Mouse (Mus musculus): ENCODE data around the gene Speer4d. TPM values are rescaled to one million over a fixed set of nuclear protein-coding genes. Genes with fewer than 3 reads are reported as not detected.
"Not testable (repeated sequence)": the region's sequence is repeated elsewhere in the genome, so short reads cannot be mapped to it uniquely, and the experiment has no call there.

Gene Speer4d
- polyA plus RNA-seq (2015; fragmentation: Nextera tagmentation; extraction: Ambion mirVana) = not detected in 2 replicates

- H3K4me3 ChIP-seq (ENCODE audit: low read depth, low read length); H3K4me1 ChIP-seq (ENCODE audit: insufficient read depth); ATAC-seq; DNase-seq; H3K9me3 ChIP-seq (ENCODE audit: low read length); H3K4me2 ChIP-seq (ENCODE audit: low read depth, low read length); H3K27ac ChIP-seq (ENCODE audit: low read depth); H3K27me3 ChIP-seq (ENCODE audit: insufficient read depth, low read length); H3K9ac ChIP-seq (replicated peaks); H3K36me3 ChIP-seq (replicated peaks; ENCODE audit: insufficient read depth, low read length): not testable (repeated sequence)
- WGBS (ENCODE audit: insufficient replicate concordance) = 45% methylated on average over 1 of the region's 1 CpGs
Observed at GRCm38 (mm10) chr5:15618764-15619163, at the start of gene Speer4d. Speer4d (plus strand) TSS chr5:15619064.

GRCm38 (mm10) chr5:15573735-15574134 is 45.1 kb upstream of the Speer4d start:
- H3K27me3 ChIP-seq (ENCODE audit: insufficient read depth, low read length); H3K9ac ChIP-seq (replicated peaks); H3K27ac ChIP-seq (ENCODE audit: low read depth); ATAC-seq; H3K4me1 ChIP-seq (ENCODE audit: insufficient read depth); H3K36me3 ChIP-seq (replicated peaks; ENCODE audit: insufficient read depth, low read length); H3K4me3 ChIP-seq (ENCODE audit: low read depth, low read length); H3K9me3 ChIP-seq (ENCODE audit: low read length); H3K4me2 ChIP-seq (ENCODE audit: low read depth, low read length); DNase-seq: not testable (repeated sequence)

GRCm38 (mm10) chr5:15577033-15577432 is 41.8 kb upstream of the Speer4d start, which contains the start of gene Gm21083:
Gm21083 (plus strand) TSS chr5:15577333.
- DNase-seq; H3K4me3 ChIP-seq (ENCODE audit: low read depth, low read length); H3K27me3 ChIP-seq (ENCODE audit: insufficient read depth, low read length); H3K9ac ChIP-seq (replicated peaks); H3K4me2 ChIP-seq (ENCODE audit: low read depth, low read length); ATAC-seq; H3K4me1 ChIP-seq (ENCODE audit: insufficient read depth); H3K9me3 ChIP-seq (ENCODE audit: low read length); H3K27ac ChIP-seq (ENCODE audit: low read depth); H3K36me3 ChIP-seq (replicated peaks; ENCODE audit: insufficient read depth, low read length): not testable (repeated sequence)
- WGBS (ENCODE audit: insufficient replicate concordance) = no CpG with 5 or more reads among the region's 1 CpGs

- H3K4me3 ChIP-seq (ENCODE audit: low read depth, low read length); H3K27ac ChIP-seq (ENCODE audit: low read depth); H3K4me2 ChIP-seq (ENCODE audit: low read depth, low read length); H3K27me3 ChIP-seq (ENCODE audit: insufficient read depth, low read length); H3K9me3 ChIP-seq (ENCODE audit: low read length); ATAC-seq; H3K4me1 ChIP-seq (ENCODE audit: insufficient read depth); H3K36me3 ChIP-seq (replicated peaks; ENCODE audit: insufficient read depth, low read length); H3K9ac ChIP-seq (replicated peaks): not testable (repeated sequence)
- peak; percentile 23 for DNase-seq
- TF ChIP-seq CTCF (IDR thresholded peaks at IDR 0.05; ENCODE audit: low read depth) = peak; percentile 54
Observed at GRCm38 (mm10) chr5:15586351-15586750, 32.5 kb upstream of the Speer4d start.

- not testable (repeated sequence) for DNase-seq; ATAC-seq; H3K27ac ChIP-seq (ENCODE audit: low read depth); H3K9ac ChIP-seq (replicated peaks); H3K4me3 ChIP-seq (ENCODE audit: low read depth, low read length); H3K36me3 ChIP-seq (replicated peaks; ENCODE audit: insufficient read depth, low read length); H3K9me3 ChIP-seq (ENCODE audit: low read length); H3K27me3 ChIP-seq (ENCODE audit: insufficient read depth, low read length); H3K4me1 ChIP-seq (ENCODE audit: insufficient read depth); H3K4me2 ChIP-seq (ENCODE audit: low read depth, low read length)
- TF ChIP-seq CTCF (IDR thresholded peaks at IDR 0.05; ENCODE audit: low read depth) = peak; percentile 50
- WGBS (ENCODE audit: insufficient replicate concordance) = 25% methylated on average over 6 of the region's 6 CpGs
Observed at GRCm38 (mm10) chr5:15588291-15588690, 30.6 kb upstream of the Speer4d start.

- not testable (repeated sequence) for H3K9me3 ChIP-seq (ENCODE audit: low read length)
Observed at GRCm38 (mm10) chr5:15590635-15591034, 28.2 kb upstream of the Speer4d start.

GRCm38 (mm10) chr5:15591577-15591976 is 27.3 kb upstream of the Speer4d start:
- H3K4me3 ChIP-seq (ENCODE audit: low read depth, low read length); H3K36me3 ChIP-seq (replicated peaks; ENCODE audit: insufficient read depth, low read length); H3K4me1 ChIP-seq (ENCODE audit: insufficient read depth); DNase-seq; H3K9ac ChIP-seq (replicated peaks); H3K9me3 ChIP-seq (ENCODE audit: low read length); H3K27ac ChIP-seq (ENCODE audit: low read depth); H3K27me3 ChIP-seq (ENCODE audit: insufficient read depth, low read length); H3K4me2 ChIP-seq (ENCODE audit: low read depth, low read length): not testable (repeated sequence)
- 59% methylated on average over 2 of the region's 2 CpGs for WGBS (ENCODE audit: insufficient replicate concordance)
- 0 out of 2 replicates have a peak, but pooled peaks have one; percentile 31 for ATAC-seq

More at GRCm38 (mm10) chr5:15590635-15591034, 28.2 kb upstream of the Speer4d start:
- not testable (repeated sequence) for ATAC-seq; H3K27me3 ChIP-seq (ENCODE audit: insufficient read depth, low read length); H3K9ac ChIP-seq (replicated peaks); DNase-seq; H3K4me2 ChIP-seq (ENCODE audit: low read depth, low read length); H3K27ac ChIP-seq (ENCODE audit: low read depth); H3K4me1 ChIP-seq (ENCODE audit: insufficient read depth); H3K4me3 ChIP-seq (ENCODE audit: low read depth, low read length); H3K36me3 ChIP-seq (replicated peaks; ENCODE audit: insufficient read depth, low read length)
- 50% methylated on average over 5 of the region's 5 CpGs for WGBS (ENCODE audit: insufficient replicate concordance)

- not testable (repeated sequence) for H3K27me3 ChIP-seq (ENCODE audit: insufficient read depth, low read length); H3K36me3 ChIP-seq (replicated peaks; ENCODE audit: insufficient read depth, low read length); H3K27ac ChIP-seq (ENCODE audit: low read depth); DNase-seq; H3K4me2 ChIP-seq (ENCODE audit: low read depth, low read length); ATAC-seq; H3K4me3 ChIP-seq (ENCODE audit: low read depth, low read length); H3K9me3 ChIP-seq (ENCODE audit: low read length); H3K4me1 ChIP-seq (ENCODE audit: insufficient read depth); H3K9ac ChIP-seq (replicated peaks)
Observed at GRCm38 (mm10) chr5:15598831-15599230, 20.0 kb upstream of the Speer4d start.

Data from liver, postnatal 0 days (tissue).